ENCODE assay signal across 19 mouse cellular contexts in the genomic region with DNA sequence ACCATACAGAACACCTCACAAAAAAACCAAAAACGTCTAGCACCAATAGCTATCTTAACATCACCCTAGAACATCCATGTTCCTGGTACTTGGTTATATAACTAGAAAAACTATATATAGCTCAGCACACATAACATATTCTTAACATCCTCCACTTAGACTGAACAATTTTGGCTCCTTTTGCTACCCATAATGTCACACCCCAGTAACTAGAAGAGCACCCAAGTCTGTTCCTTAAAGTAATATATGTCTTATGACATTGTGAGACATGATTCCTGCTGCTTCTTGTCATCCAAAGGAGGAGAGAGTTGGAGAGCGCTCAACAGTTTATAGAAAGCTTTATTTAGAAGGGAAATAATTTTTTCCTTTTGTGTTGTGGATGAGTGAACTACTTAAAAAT.
"Had no signal": no experiment of that assay in that cellular context is flagged by ENCODE, and none has a peak within 500 bp of the region (broad histone marks: within the 10 kb centered on the region; RNA-seq: fewer than 3 reads in every experiment).

No protein-coding gene starts in this region.

- H3K36me3 ChIP-seq: kidney, embryonic 15.5 days; limb, embryonic 15.5 days; midbrain, embryonic 12.5 days; midbrain, embryonic 15.5 days; neural tube, embryonic 13.5 days had no signal

- DNase-seq: kidney, adult 11 months; kidney, adult 8-10 months; kidney, postnatal 10 days; kidney, postnatal 36 days; liver, postnatal 0 days; lung, embryonic 14.5 days; retina, postnatal 1 day; right cerebral cortex, postnatal 4 days; thymus, postnatal 25 days had no signal

- H3K4me3 ChIP-seq: kidney, embryonic 15.5 days; limb, embryonic 15.5 days; midbrain, embryonic 12.5 days; midbrain, embryonic 15.5 days; neural tube, embryonic 13.5 days had no signal

- H3K4me2 ChIP-seq: kidney, embryonic 15.5 days; limb, embryonic 15.5 days; liver, embryonic 11.5 days; lung, embryonic 14.5 days; midbrain, embryonic 12.5 days; midbrain, embryonic 15.5 days; neural tube, embryonic 13.5 days had no signal

- H3K27ac ChIP-seq: kidney, embryonic 15.5 days; limb, embryonic 15.5 days; liver, embryonic 14.5 days; macrophage; midbrain, embryonic 12.5 days; midbrain, embryonic 15.5 days; neural tube, embryonic 13.5 days; stomach, postnatal 0 days had no signal

- H3K9ac ChIP-seq: kidney, embryonic 15.5 days; limb, embryonic 15.5 days; liver, embryonic 14.5 days; liver, postnatal 0 days; lung, embryonic 14.5 days; midbrain, embryonic 12.5 days; midbrain, embryonic 15.5 days; neural tube, embryonic 13.5 days had no signal

- H3K9me3 ChIP-seq: kidney, embryonic 15.5 days; limb, embryonic 15.5 days; midbrain, embryonic 12.5 days; midbrain, embryonic 15.5 days; neural tube, embryonic 13.5 days had no signal

- ATAC-seq: liver, postnatal 0 days; lung, postnatal 0 days; midbrain, embryonic 15.5 days had no signal

- H3K27me3 ChIP-seq: kidney, embryonic 15.5 days; limb, embryonic 15.5 days; midbrain, embryonic 12.5 days; midbrain, embryonic 15.5 days; neural tube, embryonic 13.5 days had no signal

- H3K4me1 ChIP-seq: kidney, embryonic 15.5 days; midbrain, embryonic 12.5 days; midbrain, embryonic 15.5 days; neural tube, embryonic 13.5 days had no signal
